Mouse (Mus musculus) mouse embryonic stem cell (cell line): ENCODE data around the gene Slc30a3.
"Not testable (repeated sequence)": the region's sequence is repeated elsewhere in the genome, so short reads cannot be mapped to it uniquely, and the experiment has no call there.

Source experiments
- in situ Hi-C, 2 experiments: fragments of 300-500 bp; cut with MboI; formaldehyde crosslinking; loops; 1 replicate in 1 of 2; 3 replicates in 1 of 2; pipeline ENCODE4 v1.14.3; 2019 to 2020; ENCODE audit warnings: low sequenced_read_pairs in 2 of 2, low pct_unique_long_range_greater_than_20kb in 1 of 2, mixed read lengths in 1 of 2; ENCODE audit not compliant: unreplicated experiment in 1 of 2

The Slc30a3 gene

DNA sequence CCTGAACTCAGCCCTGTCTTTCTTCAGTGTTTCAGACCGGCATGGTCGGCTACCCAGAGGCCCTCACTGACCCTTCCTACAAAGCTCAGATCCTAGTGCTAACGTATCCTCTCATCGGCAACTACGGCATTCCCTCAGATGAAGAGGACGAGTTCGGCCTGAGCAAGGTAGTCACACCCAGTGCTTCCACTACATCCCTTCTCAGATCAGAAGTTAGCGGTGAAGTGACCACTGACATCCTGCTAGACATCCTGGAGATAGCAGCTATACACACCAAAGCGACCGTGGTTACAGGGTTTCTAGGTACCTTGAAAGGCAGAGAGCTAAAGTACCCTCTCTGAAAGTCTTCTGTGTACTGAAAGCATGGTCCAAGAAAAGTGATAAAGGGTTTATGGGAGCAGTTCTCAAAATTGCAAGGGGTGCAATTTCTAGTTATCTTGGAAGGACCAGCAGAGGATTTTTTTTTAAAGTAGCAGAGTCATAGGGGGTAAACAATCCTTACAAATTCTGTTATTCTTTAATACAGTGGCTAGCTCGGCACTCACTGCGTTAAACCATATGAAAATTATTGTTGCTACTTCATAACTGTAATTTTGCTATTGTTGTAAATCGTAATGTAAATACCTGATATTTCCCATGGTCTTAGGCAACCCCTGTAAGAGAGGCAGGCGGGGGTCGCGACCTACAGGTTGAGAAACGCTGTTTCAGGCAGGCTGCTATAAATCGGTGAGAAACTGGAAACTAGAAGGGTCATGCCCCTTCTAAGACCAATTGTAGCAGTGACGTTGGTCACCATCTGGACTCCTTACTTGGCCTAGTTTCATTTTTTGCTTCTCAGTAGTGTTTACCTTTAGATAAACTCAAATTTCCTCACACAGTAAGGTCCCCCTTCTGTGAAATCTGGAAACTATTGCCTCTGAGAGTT, 52.6 kb downstream of the Slc30a3 start:
- in situ Hi-C loops, result no loop called here

DNA sequence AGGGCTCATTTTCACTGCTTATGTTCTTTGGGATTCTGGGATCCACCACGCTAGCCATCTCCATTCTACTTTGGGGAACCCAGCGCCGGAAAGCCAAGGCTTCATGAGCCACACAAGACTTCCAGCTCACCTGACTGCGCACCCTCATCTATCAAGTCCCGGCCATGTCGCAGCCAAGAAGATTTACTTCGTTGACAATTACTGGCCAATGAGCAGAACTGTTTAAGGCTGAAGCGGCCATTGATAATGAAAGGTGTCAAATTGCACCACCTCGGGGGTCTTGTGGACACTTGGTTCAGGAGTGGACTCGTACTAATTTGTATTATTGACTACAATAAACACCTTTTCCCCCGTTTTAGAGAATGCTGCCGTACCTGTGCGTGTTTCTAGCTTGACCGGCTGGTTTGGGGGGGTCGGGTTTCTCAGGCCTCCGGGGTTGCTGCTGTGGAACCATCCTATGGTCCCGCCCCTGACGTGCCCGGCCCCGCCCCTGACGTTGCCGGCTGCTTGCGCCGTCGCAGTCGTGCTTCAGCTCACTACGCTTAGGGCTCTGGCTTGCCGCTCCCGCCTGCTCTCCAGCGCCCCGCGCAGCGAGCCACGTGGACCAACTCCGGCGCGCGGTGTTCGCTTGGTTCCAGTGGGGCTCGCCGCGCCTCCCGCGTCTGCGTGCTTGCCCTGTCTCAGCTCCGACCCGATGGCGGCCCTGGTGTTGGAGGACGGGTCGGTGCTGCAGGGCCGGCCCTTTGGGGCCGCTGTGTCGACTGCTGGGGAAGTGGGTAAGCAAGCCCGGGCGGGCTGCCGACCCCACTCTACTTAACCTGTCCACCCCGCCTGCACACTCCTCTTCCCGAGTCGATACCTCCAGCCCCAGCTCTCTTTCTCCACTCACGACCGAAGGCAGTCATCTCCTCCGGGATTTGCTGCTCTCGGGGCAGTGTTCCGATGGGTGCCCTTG, 53.5 kb downstream of the Slc30a3 start, which contains the start of gene Cad:
Gene Cad, plus strand, starts transcription at position 520 of the 955 bp plus-strand sequence.
- in situ Hi-C loops, result no loop called here

GRCm38 (mm10) chr5:31053728-31054127, 54.3 kb downstream of the Slc30a3 start:
- in situ Hi-C loops, result not testable (repeated sequence)

- in situ Hi-C loops, result no loop called here
These were observed 57.6 kb downstream of the Slc30a3 start for GRCm38 (mm10) chr5:31050427-31050826.

DNA sequence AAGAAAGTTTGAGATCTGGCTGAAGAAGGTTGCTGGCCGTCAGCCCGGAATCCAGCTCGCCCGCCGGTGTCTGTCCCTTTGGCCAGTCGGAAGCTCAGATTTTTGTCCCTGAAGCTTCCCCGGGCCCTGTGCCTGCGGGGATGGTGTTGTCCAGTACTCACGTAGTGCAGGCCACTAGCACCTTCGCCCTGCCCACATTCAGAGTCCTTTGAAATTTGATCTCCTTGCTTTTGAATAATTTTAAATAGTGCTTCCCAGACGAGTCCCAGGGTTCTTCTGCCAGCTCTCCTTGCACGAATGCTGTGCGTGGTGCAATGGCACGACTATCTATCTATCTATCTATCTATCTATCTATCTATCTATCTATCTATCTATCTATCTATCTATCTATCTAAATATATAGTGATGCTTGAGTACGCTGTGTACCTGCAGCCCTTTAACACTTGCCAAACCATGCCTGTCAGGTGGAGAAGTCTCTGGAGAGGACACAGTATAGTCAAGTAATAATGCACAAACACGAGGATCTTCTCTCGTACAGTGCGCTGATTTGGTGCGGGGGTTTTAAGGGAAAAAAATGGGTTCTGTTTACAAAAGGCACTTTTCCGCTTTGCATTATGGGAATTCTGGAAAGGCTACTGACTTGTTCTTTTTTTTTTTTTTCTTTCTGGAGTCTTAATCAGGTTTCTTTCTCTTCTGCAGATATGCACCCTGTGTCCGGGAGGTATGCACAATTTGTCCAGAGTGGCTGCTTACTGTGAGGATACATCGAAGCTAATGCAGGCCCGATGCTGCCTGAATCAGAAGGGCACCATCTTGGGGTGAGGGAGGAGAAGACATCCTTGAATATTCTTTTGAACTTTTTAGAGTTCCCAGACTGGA, 59.0 kb downstream of the Slc30a3 start, which contains the start of gene Slc5a6:
Gene Slc5a6, minus strand, starts transcription at position 162 of the 879 bp plus-strand sequence.
- in situ Hi-C loops, result no loop called here

DNA sequence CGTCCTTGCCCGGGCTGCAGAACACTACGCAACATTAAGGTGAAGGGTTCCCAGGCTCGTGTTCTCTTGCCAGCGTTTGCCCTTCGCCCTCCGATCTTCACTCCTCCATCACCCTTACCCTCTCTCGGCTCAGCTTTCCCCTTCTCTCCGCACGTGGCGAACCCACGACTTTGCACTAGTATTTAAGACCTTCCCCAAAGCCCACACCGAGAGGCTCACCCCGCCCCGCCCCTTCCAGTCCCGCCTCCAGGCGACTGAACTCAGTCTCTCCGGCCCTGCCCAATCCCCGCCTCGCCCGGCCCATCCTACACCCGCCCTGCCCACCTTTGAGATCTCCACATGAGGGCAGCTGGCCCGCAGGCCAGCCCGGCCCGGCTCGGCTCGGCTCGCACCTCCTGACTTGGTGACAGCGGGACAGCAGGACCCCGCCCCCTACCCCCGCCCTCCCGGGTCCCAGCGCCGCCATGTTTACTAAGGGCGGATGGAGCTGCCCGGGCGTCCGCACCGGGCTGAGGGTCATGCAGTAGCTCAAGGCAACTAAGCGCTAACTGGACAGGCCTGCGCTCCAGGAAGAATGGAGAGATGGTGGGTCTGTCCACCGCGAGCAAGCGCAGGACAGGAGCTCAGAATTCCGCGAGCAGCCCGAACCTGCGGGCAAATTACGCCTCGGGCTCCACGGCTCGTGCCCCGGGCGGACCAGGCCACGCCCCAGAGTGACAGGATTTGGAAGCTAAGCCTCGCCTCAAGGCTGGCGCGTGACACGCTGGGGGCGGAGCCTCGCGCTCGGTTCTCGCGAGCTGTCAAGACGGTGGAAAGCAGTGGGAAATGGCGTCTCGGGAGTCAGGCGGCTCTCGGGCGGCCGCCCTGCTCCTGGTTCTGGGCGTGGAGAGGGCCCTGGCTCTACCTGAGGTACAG, 59.9 kb downstream of the Slc30a3 start, which contains the start of gene Atraid:
Gene Atraid, plus strand, starts transcription at position 465 of the 915 bp plus-strand sequence.
- in situ Hi-C loops, result no loop called here

DNA sequence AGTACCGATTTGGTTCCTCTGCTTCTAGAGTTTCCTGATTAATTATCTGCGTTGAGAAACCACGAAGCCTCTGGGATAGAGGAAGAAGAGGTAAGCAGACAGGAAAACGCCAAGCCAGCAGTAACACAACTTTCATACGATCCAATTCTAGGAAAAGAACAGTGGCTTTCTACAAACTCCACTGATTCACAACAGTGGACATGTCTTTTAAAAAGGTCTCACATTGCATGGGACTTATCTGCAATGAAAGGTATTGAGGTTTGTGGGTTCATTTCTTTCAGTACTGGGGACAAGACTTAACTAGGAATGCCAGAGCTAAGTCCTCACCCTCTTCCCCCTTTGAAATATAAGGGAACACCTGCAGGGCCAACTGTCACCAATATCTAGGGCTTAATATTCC, 61.0 kb downstream of the Slc30a3 start:
- in situ Hi-C loops, result no loop called here

GRCm38 (mm10) chr5:31046416-31046815, 61.6 kb downstream of the Slc30a3 start:
- in situ Hi-C loops, result no loop called here

- in situ Hi-C loops, result no loop called here
These were observed 69.7 kb downstream of the Slc30a3 start for GRCm38 (mm10) chr5:31038171-31038845.

- in situ Hi-C loops, result not testable (repeated sequence)
These were observed 71.5 kb downstream of the Slc30a3 start for GRCm38 (mm10) chr5:31036556-31036955.
